Mouse (Mus musculus): ENCODE measurements around the gene Luzp2. TPM values are rescaled to one million over a fixed set of nuclear protein-coding genes. Genes with fewer than 3 reads are reported as not detected.
"Not testable (repeated sequence)": the region's sequence is repeated elsewhere in the genome, so short reads cannot be mapped to it uniquely, and the experiment has no call there.

The Luzp2 gene
- polyA plus RNA-seq, 1 experiment from 2014 or later: 0.27 TPM

GRCm38 (mm10) chr7:55133850-55134249 lies 298.6 kb downstream of the Luzp2 start:
- 90% methylated on average over 1 of the region's 2 CpGs for WGBS
- not testable (repeated sequence) for H3K4me2 ChIP-seq; H3K4me1 ChIP-seq; ATAC-seq (ENCODE audit: borderline replicate concordance, extremely low read depth, low FRiP score, low TSS enrichment); H3K27me3 ChIP-seq; H3K4me3 ChIP-seq; H3K9ac ChIP-seq; H3K27ac ChIP-seq; H3K9me3 ChIP-seq; H3K36me3 ChIP-seq

GRCm38 (mm10) chr7:55188927-55189326 lies 353.6 kb downstream of the Luzp2 start:
- 86% methylated on average over 10 of the region's 10 CpGs for WGBS
- H3K4me3 ChIP-seq: no peak overlapping the region
- H3K9ac ChIP-seq: no peak overlapping the region

GRCm38 (mm10) chr7:55189496-55189895 lies 354.2 kb downstream of the Luzp2 start:
- H3K27me3 ChIP-seq: no peaks in the 10 kb centered on the region
- ATAC-seq (ENCODE audit: borderline replicate concordance, extremely low read depth, low FRiP score, low TSS enrichment): no peak
- H3K27ac ChIP-seq: no peak overlapping the region
- 80% methylated on average over 2 of the region's 2 CpGs for WGBS
- H3K36me3 ChIP-seq: no peaks in the 10 kb centered on the region
- no peak overlapping the region for H3K9ac ChIP-seq
- H3K4me2 ChIP-seq: no peak overlapping the region
- no peak overlapping the region for H3K4me3 ChIP-seq
- no peaks in the 10 kb centered on the region for H3K9me3 ChIP-seq
- H3K4me1 ChIP-seq: no peaks in the 10 kb centered on the region

More at GRCm38 (mm10) chr7:55188927-55189326, 353.6 kb downstream of the Luzp2 start:
- Histone ChIP-seq H3K36me3 (no peaks in the 10 kb centered on the region), H3K27me3 (no peaks in the 10 kb centered on the region), H3K4me2 (no peak overlapping the region), H3K9me3 (no peaks in the 10 kb centered on the region), H3K4me1 (no peaks in the 10 kb centered on the region), H3K27ac (no peak overlapping the region)
- ATAC-seq (ENCODE audit: borderline replicate concordance, extremely low read depth, low FRiP score, low TSS enrichment): no peak

- no peaks in the 10 kb centered on the region for H3K36me3 ChIP-seq
- H3K27me3 ChIP-seq: no peaks in the 10 kb centered on the region
- 63% methylated on average over 3 of the region's 3 CpGs for WGBS
- H3K4me1 ChIP-seq: no peaks in the 10 kb centered on the region
- H3K27ac ChIP-seq: no peak overlapping the region
- ATAC-seq (ENCODE audit: borderline replicate concordance, extremely low read depth, low FRiP score, low TSS enrichment): no peak
- no peak overlapping the region for H3K4me3 ChIP-seq
- no peak overlapping the region for H3K4me2 ChIP-seq
- no peaks in the 10 kb centered on the region for H3K9me3 ChIP-seq
- no peak overlapping the region for H3K9ac ChIP-seq
These were observed 355.4 kb downstream of the Luzp2 start for GRCm38 (mm10) chr7:55190655-55191054.

GRCm38 (mm10) chr7:55198806-55199205 lies 363.5 kb downstream of the Luzp2 start:
- Histone ChIP-seq H3K27ac (no peak overlapping the region), H3K9ac (no peak overlapping the region), H3K27me3 (no peaks in the 10 kb centered on the region), H3K9me3 (no peaks in the 10 kb centered on the region), H3K36me3 (no peaks in the 10 kb centered on the region), H3K4me3 (no peak overlapping the region), H3K4me2 (no peak overlapping the region), H3K4me1 (no peaks in the 10 kb centered on the region)
- WGBS: 81% methylated on average over 2 of the region's 2 CpGs
- ATAC-seq (ENCODE audit: borderline replicate concordance, extremely low read depth, low FRiP score, low TSS enrichment): no peak

- no peak for ATAC-seq (ENCODE audit: borderline replicate concordance, extremely low read depth, low FRiP score, low TSS enrichment)
- no peak overlapping the region for H3K9ac ChIP-seq
- H3K4me1 ChIP-seq: no peaks in the 10 kb centered on the region
- 82% methylated on average over 2 of the region's 2 CpGs for WGBS
- no peaks in the 10 kb centered on the region for H3K36me3 ChIP-seq
- H3K4me2 ChIP-seq: no peak overlapping the region
- H3K27ac ChIP-seq: no peak overlapping the region
- no peaks in the 10 kb centered on the region for H3K27me3 ChIP-seq
- H3K4me3 ChIP-seq: no peak overlapping the region
- no peaks in the 10 kb centered on the region for H3K9me3 ChIP-seq
These were observed 387.7 kb downstream of the Luzp2 start for GRCm38 (mm10) chr7:55222997-55223396.

- no peaks in the 10 kb centered on the region for H3K4me1 ChIP-seq
- H3K36me3 ChIP-seq: no peaks in the 10 kb centered on the region
- H3K9ac ChIP-seq: no peak overlapping the region
- no peak overlapping the region for H3K4me2 ChIP-seq
- no peak overlapping the region for H3K4me3 ChIP-seq
- no peaks in the 10 kb centered on the region for H3K9me3 ChIP-seq
- H3K27ac ChIP-seq: no peak overlapping the region
- H3K27me3 ChIP-seq: no peaks in the 10 kb centered on the region
- ATAC-seq (ENCODE audit: borderline replicate concordance, extremely low read depth, low FRiP score, low TSS enrichment): peak; percentile 42; the same call in 1 of the 2 replicates
These were observed 394.1 kb downstream of the Luzp2 start for GRCm38 (mm10) chr7:55229407-55229806.

Measured in lung, embryonic 15.5 days (tissue).